ENCODE assay signal across 27 mouse cellular contexts in genomic region chr5:8675952-8676262, GRCm38 (mm10). TPM values are rescaled to one million over a fixed set of nuclear protein-coding genes. Genes with fewer than 3 reads are reported as not detected.
A peak's percentile ranks its signal among the peaks of the same experiment; 100 is the strongest.
DNase-seq lines count a peak whose midpoint lies in the region; ATAC-seq and TF ChIP-seq lines count a peak whose summit lies in the region.
"Had no signal": no experiment of that assay in that cellular context is flagged by ENCODE, and none has a peak within 500 bp of the region (broad histone marks: within the 10 kb centered on the region; RNA-seq: fewer than 3 reads in every experiment).

No protein-coding gene starts in this region.

- no peak overlapping the region for H3K4me3 ChIP-seq in CH12.LX (replicated peaks in 1 of 3; ENCODE audit: low read depth in 2 of 3, low read length in 2 of 3, poor library complexity in 1 of 3)
- H3K4me3 ChIP-seq: embryonic facial prominence, embryonic 10.5 days; embryonic facial prominence, embryonic 13.5 days; erythroblast, embryonic 14.5 days; forebrain, embryonic 12.5 days; hindbrain, embryonic 12.5 days; hindbrain, embryonic 15.5 days had no signal

- DNase-seq in CH12.LX (ENCODE audit: extremely low read depth), result peak; percentile 28
- no peak for DNase-seq in heart, adult 11 months
- DNase-seq: adrenal gland, postnatal 10 days; adrenal gland, postnatal 36 days; cerebellum, adult 11 months; cerebellum, adult 2 months; cerebellum, adult 9-11 months; cerebellum, postnatal 25 days; embryo, embryonic 11 days; gastrocnemius, postnatal 25 days; heart, postnatal 10 days; heart, postnatal 36 days had no signal

- dilution Hi-C loops in CH12.LX (cut with MboI; ENCODE audit: extremely low pct_ligation_motif_present, extremely low pct_unique_long_range_greater_than_20kb, low sequenced_read_pairs), result no loop called here

- H3K9me3 ChIP-seq in CH12.LX (replicated peaks; ENCODE audit: low read length), result no peaks in the 10 kb centered on the region
- H3K9me3 ChIP-seq: embryonic facial prominence, embryonic 10.5 days; embryonic facial prominence, embryonic 13.5 days; forebrain, embryonic 12.5 days; G1E; hindbrain, embryonic 12.5 days; hindbrain, embryonic 15.5 days had no signal

- H3K4me1 ChIP-seq in CH12.LX (ENCODE audit: control insufficient read depth in 1 of 2, insufficient read depth in 2 of 2), result peaks cover 0 to 18% of the 10 kb centered on the region in 2 experiments; a peak in 3 of 4 replicates
- H3K4me1 ChIP-seq: embryonic facial prominence, embryonic 10.5 days; embryonic facial prominence, embryonic 13.5 days; forebrain, embryonic 12.5 days; hindbrain, embryonic 12.5 days; hindbrain, embryonic 15.5 days had no signal

- no peak overlapping the region for H3K27ac ChIP-seq in CH12.LX (ENCODE audit: insufficient read depth, low read depth)
- H3K27ac ChIP-seq: embryonic facial prominence, embryonic 10.5 days; embryonic facial prominence, embryonic 13.5 days; forebrain, embryonic 12.5 days; hindbrain, embryonic 12.5 days; hindbrain, embryonic 15.5 days had no signal

- in situ Hi-C loops in CH12.LX (cut with MboI; ENCODE audit: low pct_ligation_motif_present, low pct_unique_long_range_greater_than_20kb, low sequenced_read_pairs), result loop anchor here (25.0 kb wide), 1 partner anchor 161 kb away; no protein-coding TSS in a partner anchor

- no peaks in the 10 kb centered on the region for H3K79me2 ChIP-seq in CH12.LX (replicated peaks; ENCODE audit: control insufficient read depth, extremely low read depth, insufficient read depth, poor library complexity, severe bottlenecking)

- ATAC-seq in CD4-positive, CD25-positive, alpha-beta regulatory T cell, adult 4 months, result peak; percentile 24
- peak; percentile 36 for ATAC-seq in granulocyte monocyte progenitor cell, adult 5-6 weeks (replicated peaks; ENCODE audit: poor library complexity, severe bottlenecking)
- ATAC-seq in megakaryocyte progenitor cell, adult 5-6 weeks (replicated peaks; ENCODE audit: poor library complexity), result peak; percentile 32; the same call in 1 of the 2 replicates
- ATAC-seq in monocyte, adult 5-6 weeks (replicated peaks; ENCODE audit: insufficient number of reproducible peaks, low FRiP score, low TSS enrichment, poor library complexity, severe bottlenecking), result no peak
- ATAC-seq: forebrain, embryonic 16.5 days; intestine, postnatal 0 days; Patski had no signal

- no peaks in the 10 kb centered on the region for H3K27me3 ChIP-seq in CH12.LX (replicated peaks)
- H3K27me3 ChIP-seq: embryonic facial prominence, embryonic 13.5 days; forebrain, embryonic 12.5 days; hindbrain, embryonic 12.5 days; hindbrain, embryonic 15.5 days; Patski had no signal

- no peak overlapping the region for H3K9ac ChIP-seq in CH12.LX (ENCODE audit: insufficient read depth, low read depth)
- H3K9ac ChIP-seq: embryonic facial prominence, embryonic 13.5 days; forebrain, embryonic 12.5 days; hindbrain, embryonic 12.5 days; hindbrain, embryonic 15.5 days had no signal

- H3K36me3 ChIP-seq in CH12.LX (replicated peaks in 1 of 2; ENCODE audit: control insufficient read depth in 1 of 2, insufficient read depth in 1 of 2, low read length in 1 of 2), result no peaks in the 10 kb centered on the region
- H3K36me3 ChIP-seq: embryonic facial prominence, embryonic 10.5 days; embryonic facial prominence, embryonic 13.5 days; forebrain, embryonic 12.5 days; G1E; hindbrain, embryonic 12.5 days; hindbrain, embryonic 15.5 days had no signal

- TF ChIP-seq CTCF in CH12.LX (conservative IDR thresholded peaks at IDR 0.05 in 1 of 2, IDR thresholded peaks at IDR 0.05 in 1 of 2; ENCODE audit: low read depth in 2 of 2, low read length in 2 of 2), result no peak

- no peak for TF ChIP-seq RAD21 in CH12.LX (IDR thresholded peaks at IDR 0.05; ENCODE audit: low read depth, low read length)

- TF ChIP-seq POLR2A in CH12.LX (IDR thresholded peaks at IDR 0.05; ENCODE audit: low read depth, low read length), result no peak

- peak overlapping the region; percentile 29; the same call in 1 of the 2 replicates for H3K4me2 ChIP-seq in CH12.LX (ENCODE audit: insufficient read depth, low read depth, poor library complexity, severe bottlenecking)
- H3K4me2 ChIP-seq: embryonic facial prominence, embryonic 13.5 days; forebrain, embryonic 12.5 days; heart, embryonic 11.5 days; hindbrain, embryonic 12.5 days; hindbrain, embryonic 15.5 days had no signal

- no peak for TF ChIP-seq EP300 in CH12.LX (IDR thresholded peaks at IDR 0.05; ENCODE audit: low read length)

TF ChIP-seq in CH12.LX, 34 proteins besides CTCF, POLR2A, EP300 and RAD21:
- TF ChIP-seq TCF12 (IDR thresholded peaks at IDR 0.05; ENCODE audit: low read depth, low read length), result no peak
- no peak for TF ChIP-seq MAZ (IDR thresholded peaks at IDR 0.05; ENCODE audit: low read depth, low read length)
- TF ChIP-seq JUND (conservative IDR thresholded peaks at IDR 0.05; ENCODE audit: low read depth, low read length), result no peak
- TF ChIP-seq MAFK (IDR thresholded peaks at IDR 0.05; ENCODE audit: insufficient replicate concordance, low read length), result peak; percentile 34; the same call in 1 of the 2 replicates
- no peak for TF ChIP-seq SIN3A (IDR thresholded peaks at IDR 0.05; ENCODE audit: low read length)
- TF ChIP-seq JUN (IDR thresholded peaks at IDR 0.05; ENCODE audit: insufficient read depth, low read depth, low read length), result no peak
- peak; percentile 68 for TF ChIP-seq ELF1 (IDR thresholded peaks at IDR 0.05; ENCODE audit: low read depth, low read length)
- TF ChIP-seq TBP (conservative IDR thresholded peaks at IDR 0.05; ENCODE audit: low read depth, low read length), result peak; percentile 98

RNA-seq across cellular contexts. Expression of gene Abcb1a, which starts 16.0 kb away (rescaled TPM):
- polyA plus RNA-seq in CD4-positive, CD25-positive, alpha-beta regulatory T cell, adult 4 months (2017; shearing (Covaris generic)), result 10 to 100 TPM; 32.0 to 53.2 TPM
- 0.42 and 0.93 TPM in 2 replicates for total RNA-seq in CH12.LX (2012; rRNA removed)
- 0.82 and 1.2 TPM in 2 replicates for total RNA-seq in CH12.LX (2014; rRNA removed)
- 1.4 and 1.5 TPM in 2 replicates for polyA plus RNA-seq in CH12.LX (2012; ENCODE audit: insufficient read length, low read depth)
- total RNA-seq in granulocyte monocyte progenitor cell, adult 5-6 weeks (2014; fragmentation: Nextera tagmentation), result not detected in 2 replicates
- 0.04 and 0.10 TPM in 2 replicates for total RNA-seq in granulocyte monocyte progenitor cell, adult 5-6 weeks (2017)
- not detected in 2 replicates for total RNA-seq in megakaryocyte progenitor cell, adult 5-6 weeks (2015)
- total RNA-seq in megakaryocyte progenitor cell, adult 5-6 weeks (2017), result 0.17 and 0.34 TPM in 2 replicates
- total RNA-seq in monocyte, adult 5-6 weeks (2017), result 13.2 to 35.8 TPM (median 14.2 TPM) in 3 replicates
- total RNA-seq: G1E had no signal
- polyA plus RNA-seq: erythroblast, embryonic 14.5 days; G1E had no signal

RNA-seq across cellular contexts. Expression of gene Rundc3b, which starts 53.2 kb away (rescaled TPM):
- 1 to 10 TPM; 3.9 to 4.1 TPM for polyA plus RNA-seq in CD4-positive, CD25-positive, alpha-beta regulatory T cell, adult 4 months (2017; shearing (Covaris generic))
- 0.13 TPM in 2 replicates for total RNA-seq in CH12.LX (2012; rRNA removed)
- 0.07 and 0.09 TPM in 2 replicates for total RNA-seq in CH12.LX (2014; rRNA removed)
- 0.09 TPM in 1 of 2 replicates, not detected in the other for polyA plus RNA-seq in CH12.LX (2012; ENCODE audit: insufficient read length, low read depth)
- total RNA-seq in granulocyte monocyte progenitor cell, adult 5-6 weeks (2014; fragmentation: Nextera tagmentation), result 0.19 and 0.26 TPM in 2 replicates
- total RNA-seq in granulocyte monocyte progenitor cell, adult 5-6 weeks (2017), result 0.98 and 1.2 TPM in 2 replicates
- total RNA-seq in megakaryocyte progenitor cell, adult 5-6 weeks (2015), result 0.42 and 1.5 TPM in 2 replicates
- total RNA-seq in megakaryocyte progenitor cell, adult 5-6 weeks (2017), result 0.17 and 0.81 TPM in 2 replicates
- 3.0 to 13.9 TPM (median 4.0 TPM) in 3 replicates for total RNA-seq in monocyte, adult 5-6 weeks (2017)
- polyA plus RNA-seq: erythroblast, embryonic 14.5 days had no signal
